8 mouse cellular contexts compared by ENCODE assay signal in genomic region chr11:58636376-58636977, GRCm38 (mm10). TPM values are rescaled to one million over a fixed set of nuclear protein-coding genes. Genes with fewer than 3 reads are reported as not detected.
DNase-seq lines count a peak whose midpoint lies in the region; ATAC-seq and TF ChIP-seq lines count a peak whose summit lies in the region.

No protein-coding gene starts in this region.

- no peaks in the 10 kb centered on the region for H3K36me3 ChIP-seq in hindbrain, embryonic 14.5 days (replicated peaks; ENCODE audit: control insufficient read depth, insufficient read depth)
- H3K36me3 ChIP-seq in hindbrain, embryonic 13.5 days = no peaks in the 10 kb centered on the region
- H3K36me3 ChIP-seq in G1E (replicated peaks) = no peaks in the 10 kb centered on the region
- H3K36me3 ChIP-seq in limb, embryonic 10.5 days = no peaks in the 10 kb centered on the region

- no peak for TF ChIP-seq CTCF in G1E (IDR thresholded peaks at IDR 0.05; ENCODE audit: low read depth, low read length)

- no peak overlapping the region for H3K4me2 ChIP-seq in hindbrain, embryonic 14.5 days (replicated peaks)
- H3K4me2 ChIP-seq in hindbrain, embryonic 13.5 days = no peak overlapping the region

- H3K9ac ChIP-seq in hindbrain, embryonic 14.5 days = no peak overlapping the region
- no peak overlapping the region for H3K9ac ChIP-seq in hindbrain, embryonic 13.5 days

- 23% methylated on average over 3 of the region's 4 CpGs for whole genome bisulfite sequencing in hindbrain, embryonic 14.5 days
- 21% methylated on average over 4 of the region's 4 CpGs for WGBS in hindbrain, embryonic 13.5 days
- WGBS in limb, embryonic 10.5 days = 18% methylated on average over 3 of the region's 4 CpGs

- H3K27ac ChIP-seq in hindbrain, embryonic 14.5 days = no peak overlapping the region
- no peak overlapping the region for H3K27ac ChIP-seq in hindbrain, embryonic 13.5 days
- no peak overlapping the region for H3K27ac ChIP-seq in limb, embryonic 10.5 days

- H3K27me3 ChIP-seq in hindbrain, embryonic 14.5 days (ENCODE audit: control insufficient read depth, insufficient read depth, low read length) = peaks cover 10% of the 10 kb centered on the region; the same call in 1 of the 2 replicates
- H3K27me3 ChIP-seq in hindbrain, embryonic 13.5 days = peaks cover 26% of the 10 kb centered on the region
- H3K27me3 ChIP-seq in G1E (ENCODE audit: insufficient read depth, low read length) = peaks cover 27% of the 10 kb centered on the region
- H3K27me3 ChIP-seq in limb, embryonic 10.5 days (ENCODE audit: low read depth, poor library complexity, severe bottlenecking) = peaks cover 36% of the 10 kb centered on the region

- no peaks in the 10 kb centered on the region for H3K9me3 ChIP-seq in hindbrain, embryonic 14.5 days (ENCODE audit: control insufficient read depth, low read length)
- no peaks in the 10 kb centered on the region for H3K9me3 ChIP-seq in hindbrain, embryonic 13.5 days
- H3K9me3 ChIP-seq in G1E (replicated peaks) = no peaks in the 10 kb centered on the region
- no peaks in the 10 kb centered on the region for H3K9me3 ChIP-seq in limb, embryonic 10.5 days (replicated peaks)

- no peak overlapping the region for H3K4me3 ChIP-seq in hindbrain, embryonic 14.5 days (replicated peaks; ENCODE audit: low read length)
- no peak overlapping the region for H3K4me3 ChIP-seq in hindbrain, embryonic 13.5 days
- H3K4me3 ChIP-seq in G1E (ENCODE audit: low read depth, low read length) = no peak overlapping the region
- no peak overlapping the region for H3K4me3 ChIP-seq in limb, embryonic 10.5 days

- H3K4me1 ChIP-seq in hindbrain, embryonic 14.5 days (replicated peaks; ENCODE audit: control insufficient read depth, insufficient read depth, low read length) = peaks cover 8% of the 10 kb centered on the region
- H3K4me1 ChIP-seq in hindbrain, embryonic 13.5 days (replicated peaks) = peaks cover 11% of the 10 kb centered on the region
- no peaks in the 10 kb centered on the region for H3K4me1 ChIP-seq in G1E (ENCODE audit: insufficient read depth, low read depth, low read length)
- peaks cover 9% of the 10 kb centered on the region for H3K4me1 ChIP-seq in limb, embryonic 10.5 days

- ATAC-seq in hindbrain, embryonic 14.5 days (ENCODE audit: low FRiP score) = no peak
- no peak for ATAC-seq in hindbrain, embryonic 13.5 days (ENCODE audit: low FRiP score)
- ATAC-seq in G1E (ENCODE audit: extremely low read depth, insufficient number of reproducible peaks, low FRiP score, poor library complexity, severe bottlenecking) = no peak; the same call in 1 of the 2 replicates
- peak; percentile 72 for ATAC-seq in granulocyte monocyte progenitor cell, adult 5-6 weeks (replicated peaks; ENCODE audit: poor library complexity, severe bottlenecking)
- peak; percentile 76; the same call in 1 of the 2 replicates for ATAC-seq in monocyte, adult 5-6 weeks (replicated peaks; ENCODE audit: insufficient number of reproducible peaks, low FRiP score, low TSS enrichment, poor library complexity, severe bottlenecking)

- peak; percentile 60 for DNase-seq in hindbrain, embryonic 14.5 days (ENCODE audit: low spot score)
- peak; percentile 22 for DNase-seq in G1E (ENCODE audit: low spot score)
- peak; percentile 5 for DNase-seq in cerebellum, adult 8-10 months
- peak; percentile 72 for DNase-seq in limb, embryonic 10.5 days (ENCODE audit: low spot score)
- DNase-seq in thymus, adult 18-20 months = peak; percentile 13 to 28

RNA-seq across cellular contexts. Expression of gene Trim58, which starts 3.8 kb away (rescaled TPM):
- 0.20 TPM in 1 of 2 replicates, not detected in the other for polyA plus RNA-seq in hindbrain, embryonic 14.5 days (2014; fragmentation: Nextera tagmentation; extraction: Ambion mirVana)
- 0.14 and 0.19 TPM in 2 replicates for polyA plus RNA-seq in hindbrain, embryonic 13.5 days (2015; fragmentation: Nextera tagmentation; extraction: Ambion mirVana)
- total RNA-seq in G1E (2014; fragmentation: Nextera tagmentation) = 19.0 TPM in 1 of 2 replicates, not detected in the other
- not detected in 2 replicates for total RNA-seq in G1E (2017)
- polyA plus RNA-seq in G1E (2012) = not detected in 2 replicates
- 1.4 and 1.6 TPM in 2 replicates for total RNA-seq in granulocyte monocyte progenitor cell, adult 5-6 weeks (2014; fragmentation: Nextera tagmentation)
- total RNA-seq in granulocyte monocyte progenitor cell, adult 5-6 weeks (2017) = 0.31 and 0.56 TPM in 2 replicates
- polyA plus RNA-seq in limb, embryonic 10.5 days (2016; fragmentation: Nextera tagmentation; extraction: Ambion mirVana) = 0.29 and 0.30 TPM in 2 replicates
- total RNA-seq in monocyte, adult 5-6 weeks (2017) = not detected in 3 replicates

RNA-seq across cellular contexts. Expression of gene Olfr323, which starts 6.2 kb away (rescaled TPM):
- not detected in 2 replicates for polyA plus RNA-seq in hindbrain, embryonic 14.5 days (2014; fragmentation: Nextera tagmentation; extraction: Ambion mirVana)
- polyA plus RNA-seq in hindbrain, embryonic 13.5 days (2015; fragmentation: Nextera tagmentation; extraction: Ambion mirVana) = not detected in 2 replicates
- total RNA-seq in G1E (2014; fragmentation: Nextera tagmentation) (not detected in 2 replicates), G1E (2017) (0.05 TPM in 1 of 2 replicates, not detected in the other)
- polyA plus RNA-seq in G1E (2012) = not detected in 2 replicates
- not detected in 2 replicates for total RNA-seq in granulocyte monocyte progenitor cell, adult 5-6 weeks (2014; fragmentation: Nextera tagmentation)
- total RNA-seq in granulocyte monocyte progenitor cell, adult 5-6 weeks (2017) = not detected in 2 replicates
- polyA plus RNA-seq in limb, embryonic 10.5 days (2016; fragmentation: Nextera tagmentation; extraction: Ambion mirVana) = not detected in 2 replicates
- total RNA-seq in monocyte, adult 5-6 weeks (2017) = not detected in 3 replicates

RNA-seq across cellular contexts. Expression of gene 2210407C18Rik, which starts 20.6 kb away (rescaled TPM):
- not detected in 2 replicates for polyA plus RNA-seq in hindbrain, embryonic 14.5 days (2014; fragmentation: Nextera tagmentation; extraction: Ambion mirVana)
- polyA plus RNA-seq in hindbrain, embryonic 13.5 days (2015; fragmentation: Nextera tagmentation; extraction: Ambion mirVana) = not detected in 2 replicates
- total RNA-seq in G1E (2014; fragmentation: Nextera tagmentation) (not detected in 2 replicates), G1E (2017) (not detected in 2 replicates)
- polyA plus RNA-seq in G1E (2012) = not detected in 2 replicates
- total RNA-seq in granulocyte monocyte progenitor cell, adult 5-6 weeks (2014; fragmentation: Nextera tagmentation) = not detected in 2 replicates
- not detected in 2 replicates for total RNA-seq in granulocyte monocyte progenitor cell, adult 5-6 weeks (2017)
- not detected in 2 replicates for polyA plus RNA-seq in limb, embryonic 10.5 days (2016; fragmentation: Nextera tagmentation; extraction: Ambion mirVana)
- total RNA-seq in monocyte, adult 5-6 weeks (2017) = not detected in 3 replicates

RNA-seq across cellular contexts. Expression of gene Olfr322, which starts 22.1 kb away (rescaled TPM):
- polyA plus RNA-seq in hindbrain, embryonic 14.5 days (2014; fragmentation: Nextera tagmentation; extraction: Ambion mirVana) = not detected in 2 replicates
- polyA plus RNA-seq in hindbrain, embryonic 13.5 days (2015; fragmentation: Nextera tagmentation; extraction: Ambion mirVana) = not detected in 2 replicates
- total RNA-seq in G1E (2014; fragmentation: Nextera tagmentation) (not detected in 2 replicates), G1E (2017) (under 0.01 and 0.16 TPM in 2 replicates)
- polyA plus RNA-seq in G1E (2012) = not detected in 2 replicates
- total RNA-seq in granulocyte monocyte progenitor cell, adult 5-6 weeks (2014; fragmentation: Nextera tagmentation) = not detected in 2 replicates
- not detected in 2 replicates for total RNA-seq in granulocyte monocyte progenitor cell, adult 5-6 weeks (2017)
- not detected in 2 replicates for polyA plus RNA-seq in limb, embryonic 10.5 days (2016; fragmentation: Nextera tagmentation; extraction: Ambion mirVana)
- total RNA-seq in monocyte, adult 5-6 weeks (2017) = not detected in 3 replicates

RNA-seq across cellular contexts. Expression of gene Olfr324, which starts 41.6 kb away (rescaled TPM):
- 0.25 TPM in 1 of 2 replicates, not detected in the other for polyA plus RNA-seq in hindbrain, embryonic 14.5 days (2014; fragmentation: Nextera tagmentation; extraction: Ambion mirVana)
- not detected in 2 replicates for polyA plus RNA-seq in hindbrain, embryonic 13.5 days (2015; fragmentation: Nextera tagmentation; extraction: Ambion mirVana)
- total RNA-seq in G1E (2014; fragmentation: Nextera tagmentation) (not detected in 2 replicates), G1E (2017) (0.06 and 0.11 TPM in 2 replicates)
- not detected in 2 replicates for polyA plus RNA-seq in G1E (2012)
- total RNA-seq in granulocyte monocyte progenitor cell, adult 5-6 weeks (2014; fragmentation: Nextera tagmentation) = not detected in 2 replicates
- not detected in 2 replicates for total RNA-seq in granulocyte monocyte progenitor cell, adult 5-6 weeks (2017)
- not detected in 2 replicates for polyA plus RNA-seq in limb, embryonic 10.5 days (2016; fragmentation: Nextera tagmentation; extraction: Ambion mirVana)
- total RNA-seq in monocyte, adult 5-6 weeks (2017) = not detected in 3 replicates

Comparison
In these comparisons a context has a peak if more than half of its experiments do, and no peak if none do; other contexts are left out.
1. ATAC-seq: peak in granulocyte monocyte progenitor cell, adult 5-6 weeks (single experiment) and monocyte, adult 5-6 weeks (single experiment); none in hindbrain, embryonic 14.5 days (single experiment), hindbrain, embryonic 13.5 days (single experiment) and G1E (single experiment).
2. DNase-seq: peak in every context shown above with its lines; median percentile 72 in limb, embryonic 10.5 days; 60 in hindbrain, embryonic 14.5 days; 22 in G1E; 20 in thymus, adult 18-20 months; 5 in cerebellum, adult 8-10 months.